Mouse (Mus musculus) natural killer cell, adult 2 months (primary cell): ENCODE measurements around the gene Gm49388.

Experiments
- DNase-seq, 2 experiments: peaks; one replicate each; pipeline ENCODE4 v3.0.0; 2022; ENCODE audit warnings: low spot score in 2 of 2

Gene Gm49388

DNA sequence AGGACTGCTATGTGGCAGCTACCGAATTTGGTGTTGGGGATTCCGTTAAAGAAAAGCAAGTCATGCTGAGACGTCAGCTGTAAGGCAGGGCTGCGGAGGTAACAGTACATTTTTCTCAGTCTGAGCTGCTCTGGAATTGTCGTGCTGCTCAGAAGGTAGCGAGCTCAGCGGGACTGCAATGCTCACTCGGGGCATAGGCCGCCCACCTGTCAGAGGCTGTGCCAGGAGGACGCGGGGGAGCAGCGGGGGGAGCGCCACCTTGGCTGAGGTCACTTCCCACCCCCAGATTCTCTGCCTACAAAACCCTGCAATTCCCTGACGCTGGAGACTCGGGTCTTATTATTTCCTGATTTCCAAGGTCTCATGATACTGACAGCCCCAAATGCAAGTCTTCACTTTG is 55.5 kb downstream of the Gm49388 start:
- DNase-seq = no peak

DNA sequence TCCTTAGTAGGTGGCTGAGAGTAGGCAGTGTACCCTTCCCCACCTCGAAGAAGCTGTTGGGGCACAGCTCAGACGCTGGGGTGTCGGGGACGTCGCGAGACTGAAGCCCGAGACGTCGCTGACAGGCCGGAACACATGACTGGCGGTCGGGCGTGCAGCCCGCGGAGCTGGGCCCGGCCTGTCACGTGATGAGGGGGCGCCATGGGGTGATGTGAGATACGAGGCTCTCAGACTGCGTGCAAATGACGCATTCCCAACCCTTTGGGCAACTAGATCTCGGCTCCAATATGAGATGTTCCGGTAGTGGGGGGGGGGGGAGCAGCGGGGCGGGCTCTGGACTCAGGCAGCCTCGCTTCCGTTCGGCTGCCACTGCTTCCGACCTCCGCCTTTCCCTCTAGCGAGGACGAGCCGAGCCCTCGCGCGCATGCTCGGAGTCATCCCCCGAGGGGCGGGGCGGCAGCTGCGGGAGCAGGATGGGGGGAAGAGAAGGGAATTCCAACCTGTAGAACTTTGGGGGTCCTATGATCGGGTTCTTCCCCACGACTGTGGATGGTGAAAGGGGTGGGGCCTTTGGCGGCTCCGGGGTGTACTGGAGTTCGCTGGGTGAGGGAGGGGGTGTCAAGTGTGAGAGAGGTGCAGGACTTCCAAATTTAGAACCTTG is 56.1 kb downstream of the Gm49388 start:
- peak; percentile 88 to 93 for DNase-seq

DNA sequence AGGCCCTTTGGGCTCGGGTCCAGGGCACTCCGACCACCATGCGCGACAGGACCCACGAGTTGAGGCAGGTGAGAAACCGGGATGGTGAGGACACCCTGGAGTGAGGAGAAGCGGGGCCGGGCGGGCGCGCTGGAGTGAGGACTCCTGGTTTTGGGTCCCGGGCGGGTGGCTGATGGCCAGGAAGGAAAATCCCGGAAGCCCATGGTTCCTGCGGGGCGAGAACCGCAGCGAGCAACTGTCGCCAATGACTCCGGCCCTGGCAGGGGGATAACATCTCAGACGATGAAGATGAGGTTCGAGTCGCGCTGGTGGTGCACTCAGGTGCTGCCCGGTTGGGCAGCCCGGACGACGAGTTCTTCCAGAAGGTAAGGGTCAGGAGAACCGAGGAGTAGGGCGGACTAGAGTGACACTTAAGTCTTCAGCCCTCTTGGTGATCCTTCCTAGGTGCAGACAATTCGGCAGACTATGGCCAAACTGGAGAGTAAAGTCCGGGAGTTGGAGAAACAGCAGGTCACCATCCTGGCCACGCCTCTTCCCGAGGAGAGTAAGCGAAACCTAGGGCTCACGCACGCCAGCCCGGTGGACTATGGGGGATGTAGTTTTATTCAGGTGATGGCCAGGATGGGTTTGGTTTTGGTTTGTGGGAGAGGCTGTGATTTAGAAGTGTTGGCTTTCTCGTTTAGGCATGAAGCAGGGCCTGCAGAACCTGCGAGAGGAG is 56.8 kb downstream of the Gm49388 start:
- DNase-seq = peak; percentile 75 to 76

DNA sequence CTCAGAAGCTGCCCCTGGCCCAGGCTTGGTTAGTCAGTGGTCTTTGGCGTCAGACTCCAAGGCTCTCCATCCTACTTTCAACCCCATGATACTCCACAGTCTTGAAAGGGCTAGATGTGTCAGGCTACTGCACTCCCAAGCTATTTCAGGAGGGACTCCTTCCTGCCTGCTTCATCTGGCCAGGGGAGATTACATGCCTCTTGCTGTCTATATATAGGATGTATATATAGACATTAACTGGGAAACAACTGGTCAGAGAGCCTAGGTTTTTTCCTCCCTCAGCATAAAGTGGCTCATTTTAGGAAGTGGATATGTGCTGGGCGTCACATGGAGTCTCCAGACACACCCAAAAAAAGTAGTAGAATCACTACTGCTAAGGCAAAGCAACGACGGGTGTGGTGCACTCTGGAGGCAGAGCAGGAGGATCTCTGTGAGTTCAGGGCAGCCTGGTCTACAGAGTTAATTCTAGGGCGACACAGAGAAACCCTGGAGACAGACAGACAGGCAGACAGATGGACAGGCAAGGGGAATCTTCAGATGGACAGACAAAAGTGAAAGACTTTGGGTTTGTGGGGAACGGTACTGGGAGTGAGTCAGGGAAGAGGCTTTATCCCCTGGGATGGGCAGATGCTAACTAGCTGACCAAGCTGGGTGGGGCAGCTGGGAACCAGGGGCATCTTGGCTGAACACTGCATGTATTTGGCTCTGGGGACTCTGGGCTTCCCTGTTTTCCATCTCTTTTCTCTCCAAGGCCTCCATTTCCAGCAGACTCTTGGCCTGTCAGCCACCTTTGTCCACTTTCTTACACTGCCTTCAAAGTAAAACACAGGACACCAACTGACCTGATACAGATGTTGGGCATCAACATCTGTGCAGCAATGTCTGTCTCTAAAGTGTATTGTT is 64.8 kb downstream of the Gm49388 start:
- no peak for DNase-seq

DNA sequence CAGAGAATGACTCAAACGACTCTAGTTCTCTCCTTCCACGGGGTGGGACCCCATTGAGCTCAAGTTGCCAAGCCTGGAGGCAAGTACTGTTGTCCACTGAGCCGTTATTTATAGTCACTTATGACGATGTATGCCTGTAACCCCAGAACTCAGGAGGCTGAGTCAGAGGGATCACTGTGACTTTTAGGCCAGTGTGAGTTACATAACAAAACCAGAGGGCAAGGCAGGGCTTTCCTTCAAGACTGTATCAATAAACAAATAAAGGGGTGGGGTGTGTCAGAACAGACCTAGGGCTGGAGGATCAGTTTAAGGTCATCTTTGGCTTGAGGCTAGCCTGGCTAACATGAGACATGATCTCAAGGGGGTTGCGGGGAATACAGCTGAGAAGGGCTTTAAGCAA is 65.5 kb downstream of the Gm49388 start:
- no peak for DNase-seq
